Mouse (Mus musculus) 3T3-L1 (cell line): ENCODE measurements at regions not wholly inside any gene's neighbourhood (a gene's known extent, or its start where the extent isn't known, plus 50 kb on each side); places are given as distances from the start of the nearest gene placed in this dataset.

Experiments
- DNase-seq: peaks from one replicate; pipeline ENCODE4 v3.0.0-alpha.2; 2015; ENCODE audit warnings: low read depth, low spot score

DNA sequence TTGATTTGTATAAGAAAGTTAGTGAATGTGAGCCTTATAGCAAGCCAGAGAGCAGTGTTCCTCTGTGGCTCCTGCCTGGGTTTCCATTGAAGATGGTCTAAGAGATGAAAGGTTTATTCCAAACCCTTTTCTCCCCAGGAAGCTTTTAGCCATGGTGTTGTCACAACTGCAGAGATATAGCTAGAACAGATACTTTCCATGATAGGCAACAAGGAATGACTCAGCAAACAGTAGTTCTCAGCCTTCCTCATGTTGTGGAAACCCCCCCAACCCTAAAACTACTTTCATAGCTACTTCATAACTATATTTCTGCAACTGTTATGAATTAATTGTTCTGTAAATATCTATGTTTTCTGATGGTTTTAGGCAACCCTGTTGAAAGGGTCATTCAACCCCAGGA lies 53.5 kb upstream of the Ercc6l2 start:
- no peak for DNase-seq
